Mouse (Mus musculus) A20 (cell line): ENCODE measurements at regions not wholly inside any gene's neighbourhood (a gene's known extent, or its start where the extent isn't known, plus 50 kb on each side); places are given as distances from the start of the nearest gene placed in this dataset.
"Not testable (repeated sequence)": the region's sequence is repeated elsewhere in the genome, so short reads cannot be mapped to it uniquely, and the experiment has no call there.

Experiments used
- DNase-seq: peaks from one replicate; pipeline ENCODE4 v3.0.0-alpha.2; 2011; ENCODE audit warnings: low read depth, low spot score

GRCm38 (mm10) chr12:17852138-17852537, 161.5 kb downstream of the Hpcal1 start:
- peak; percentile 8 for DNase-seq

GRCm38 (mm10) chr12:17872491-17872890, 181.8 kb downstream of the Hpcal1 start:
- DNase-seq = not testable (repeated sequence)

- DNase-seq = no peak
These were observed 190.9 kb downstream of the Hpcal1 start for GRCm38 (mm10) chr12:17881371-17882116.

- DNase-seq = not testable (repeated sequence)
These were observed 191.8 kb downstream of the Hpcal1 start for GRCm38 (mm10) chr12:17882117-17883116.

GRCm38 (mm10) chr12:17891663-17892310, 201.1 kb downstream of the Hpcal1 start:
- DNase-seq = not testable (repeated sequence)

GRCm38 (mm10) chr12:17913058-17913457, 222.4 kb downstream of the Hpcal1 start:
- not testable (repeated sequence) for DNase-seq
